Mouse (Mus musculus): ENCODE results near the gene Galnt2.

- TF ChIP-seq CTCF (IDR thresholded peaks at IDR 0.05; ENCODE audit: extremely low read depth, insufficient read length, insufficient replicate concordance, low read depth, low read length) = no peak
- no peak for TF ChIP-seq POLR2A (IDR thresholded peaks at IDR 0.05; ENCODE audit: low read depth, low read length)
These were observed 88.1 kb downstream of the Galnt2 start for GRCm38 (mm10) chr8:124319316-124319652.

Measured in small intestine, adult 2 months (tissue).